Mouse (Mus musculus) heart, adult 2 months (tissue): Measurements from ENCODE around the gene Gldc. TPM values are rescaled to one million over a fixed set of nuclear protein-coding genes. Genes with fewer than 3 reads are reported as not detected.

ENCODE experiments used
- DNase-seq, 2 experiments: peaks; one replicate each; pipeline ENCODE4 v3.0.0; 2021
- H3K27ac ChIP-seq: fragments of 200-600 bp; 2 replicates; pipeline ENCODE4 v1.8.1; 2022
- H3K27me3 ChIP-seq: fragments of 200-500 bp; 2 replicates; pipeline ENCODE4 v1.6.1; 2012; ENCODE audit warnings: mild to moderate bottlenecking, low read length, inconsistent platforms, mixed read lengths; ENCODE audit not compliant: control insufficient read depth, insufficient read depth
- H3K36me3 ChIP-seq: fragments of 200-500 bp; 2 replicates; pipeline ENCODE4 v1.6.1; 2012; ENCODE audit warnings: low read length, inconsistent platforms; ENCODE audit not compliant: control insufficient read depth, insufficient read depth
- H3K4me1 ChIP-seq: fragments of 200-500 bp; 2 replicates; pipeline ENCODE4 v1.6.1; 2011; ENCODE audit warnings: low read length; ENCODE audit not compliant: control insufficient read depth, insufficient read depth
- H3K4me3 ChIP-seq: fragments of 200-600 bp; 2 replicates; pipeline ENCODE4 v1.8.1; 2022
- H3K79me2 ChIP-seq: fragments of 200-500 bp; replicated peaks from 2 replicates; pipeline ENCODE4 v1.6.1; 2012; ENCODE audit warnings: mild to moderate bottlenecking, inconsistent platforms, low read length, moderate library complexity, mixed read lengths; ENCODE audit not compliant: control insufficient read depth, insufficient read depth
- H3K9ac ChIP-seq: fragments of 200-500 bp; 2 replicates; pipeline ENCODE4 v1.6.1; 2012; ENCODE audit warnings: low read depth, mild to moderate bottlenecking, control low read depth, inconsistent platforms, low read length, mixed read lengths
- CTCF ChIP-seq: fragments of 200-600 bp; IDR thresholded peaks from 2 replicates; pipeline ENCODE4 v1.8.1; 2022; ENCODE audit warnings: antibody characterized with exemption, mild to moderate bottlenecking, moderate library complexity
- EP300 ChIP-seq: fragments of 200-500 bp; IDR thresholded peaks from 2 replicates; pipeline ENCODE4 v1.6.1; 2011; ENCODE audit warnings: low read depth, low read length, control low read depth; ENCODE audit not compliant: insufficient read depth
- POLR2A ChIP-seq: fragments of 200-500 bp; IDR thresholded peaks from 2 replicates; pipeline ENCODE4 v1.6.1; 2011; ENCODE audit warnings: mild to moderate bottlenecking, low read depth, low read length, control low read depth; ENCODE audit not compliant: insufficient read depth
- WGBS: fragments of 180-500 bp; shearing (Covaris S2); methylation state at CpG from one replicate; pipeline ENCODE4 v1.1.7; 2018; 5-methylcytosine and 5-hydroxymethylcytosine counted together
- intact Hi-C: fragments of 180-260 bp; cut with DNase I; formaldehyde crosslinking; loops from one replicate; pipeline ENCODE4 v1.15.1; 2025
- polyA plus RNA-seq: library from polyadenylated mRNA; depleted of rRNA; stranded (reverse); fragments of >200 nt; gene quantifications from 2 replicates; pipeline ENCODE4 v1.2.3, GENCODE M21; 2012
- total RNA-seq, 2 experiments: library from RNA; stranded (reverse); gene quantifications; 2 replicates each; pipeline ENCODE4 v1.2.3; 2021

Gldc gene
- total and polyA plus RNA-seq, 3 experiments = 0.14 to 0.30 (median 0.26) TPM

DNA sequence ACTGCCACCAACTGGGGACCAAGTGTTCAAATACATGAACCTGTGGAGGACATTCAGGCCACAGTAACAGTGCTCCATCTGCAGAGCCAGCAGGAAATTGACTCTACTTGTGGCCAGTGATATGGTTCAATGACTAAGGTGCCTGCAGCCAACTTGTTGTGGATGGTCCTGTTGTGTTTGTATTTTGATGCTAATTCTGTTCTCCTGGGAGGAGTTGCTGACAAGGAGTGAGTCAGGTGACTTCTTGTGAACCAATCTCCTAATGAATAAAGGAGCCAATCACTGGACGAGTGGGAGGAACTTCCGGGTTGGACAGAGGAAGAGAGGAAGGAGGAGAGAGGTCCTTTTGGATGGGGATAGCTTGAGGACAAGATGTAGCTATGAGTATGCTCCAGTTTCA, 10.3 kb upstream of the Gldc start:
- Histone ChIP-seq H3K79me2 (no peaks in the 10 kb centered on the region), H3K4me1 (no peaks in the 10 kb centered on the region), H3K36me3 (no peaks in the 10 kb centered on the region), H3K4me3 (no peak overlapping the region), H3K9ac (no peak overlapping the region), H3K27ac (no peak overlapping the region), H3K27me3 (no peaks in the 10 kb centered on the region)
- no peak for DNase-seq
- 77% methylated on average over 2 of the region's 2 CpGs for WGBS
- intact Hi-C loops = no loop called here
- TF ChIP-seq EP300 (no peak), CTCF (no peak), POLR2A (no peak)

DNA sequence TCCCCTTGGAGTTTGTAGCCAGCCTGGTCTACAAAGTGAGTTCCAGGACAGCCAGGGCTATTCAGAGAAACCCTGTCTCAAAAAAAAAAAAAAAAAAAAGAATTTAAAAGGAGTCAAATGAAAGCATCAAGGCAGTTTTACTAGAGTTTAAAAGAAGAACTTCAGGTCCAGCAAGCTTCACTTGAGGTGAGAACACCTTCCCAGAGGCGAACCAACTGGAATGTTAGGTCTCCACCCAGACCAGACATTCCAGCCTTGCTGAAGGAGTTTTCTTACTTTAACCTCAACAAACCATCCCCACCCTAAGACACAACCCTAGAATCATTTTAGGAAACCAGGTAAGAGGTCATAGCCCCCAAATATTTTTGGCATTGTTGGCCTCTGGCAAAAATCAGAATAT, 4.8 kb upstream of the Gldc start:
- TF ChIP-seq CTCF (no peak), POLR2A (no peak), EP300 (no peak)
- no peak overlapping the region for H3K4me3 ChIP-seq
- no peaks in the 10 kb centered on the region for H3K36me3 ChIP-seq
- intact Hi-C loops = no loop called here
- no peaks in the 10 kb centered on the region for H3K79me2 ChIP-seq
- H3K27me3 ChIP-seq = peaks cover 8% of the 10 kb centered on the region
- WGBS = 82% methylated on average over 1 of the region's 1 CpGs
- DNase-seq = no peak
- no peak overlapping the region for H3K9ac ChIP-seq
- no peak overlapping the region for H3K27ac ChIP-seq
- H3K4me1 ChIP-seq = no peaks in the 10 kb centered on the region

DNA sequence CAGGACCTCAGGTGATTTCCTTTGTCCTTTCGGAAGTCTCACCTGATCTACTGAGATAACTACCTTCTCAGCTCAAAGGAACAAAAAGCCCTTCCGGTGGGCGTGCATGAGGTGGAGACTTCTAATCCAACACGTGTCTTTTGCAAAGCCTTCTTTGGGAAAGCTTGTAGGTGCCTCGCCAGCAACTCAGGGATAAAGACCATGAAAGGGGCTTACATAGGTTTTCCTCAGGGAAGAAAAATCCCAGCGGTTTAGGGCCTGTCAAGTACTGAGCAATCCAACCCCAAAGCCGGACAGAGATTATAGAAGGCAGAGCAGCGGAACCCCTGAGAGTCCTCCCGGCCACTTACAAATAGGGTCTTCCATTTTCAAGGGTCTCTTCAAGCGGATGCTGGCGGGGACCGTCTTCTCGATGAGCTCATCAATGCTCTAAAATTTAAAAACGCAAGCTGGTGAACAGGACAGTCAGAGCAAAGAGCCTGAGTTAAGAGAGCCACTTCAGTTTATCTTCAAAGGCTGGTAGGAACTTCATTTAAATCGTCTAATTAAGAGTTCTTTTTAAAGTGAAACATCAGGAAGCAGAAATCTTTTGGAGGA, 1.1 kb downstream of the Gldc start:
- WGBS = 13% methylated on average over 15 of the region's 15 CpGs
- TF ChIP-seq EP300 = no peak
- no peak for TF ChIP-seq POLR2A
- TF ChIP-seq CTCF = no peak
- no peak for DNase-seq
- H3K9ac ChIP-seq = no peak overlapping the region
- intact Hi-C loops = no loop called here
- no peaks in the 10 kb centered on the region for H3K36me3 ChIP-seq
- H3K4me1 ChIP-seq = no peaks in the 10 kb centered on the region
- H3K27ac ChIP-seq = no peak overlapping the region
- peaks cover 15% of the 10 kb centered on the region for H3K27me3 ChIP-seq
- no peak overlapping the region for H3K4me3 ChIP-seq
- H3K79me2 ChIP-seq = no peaks in the 10 kb centered on the region

DNA sequence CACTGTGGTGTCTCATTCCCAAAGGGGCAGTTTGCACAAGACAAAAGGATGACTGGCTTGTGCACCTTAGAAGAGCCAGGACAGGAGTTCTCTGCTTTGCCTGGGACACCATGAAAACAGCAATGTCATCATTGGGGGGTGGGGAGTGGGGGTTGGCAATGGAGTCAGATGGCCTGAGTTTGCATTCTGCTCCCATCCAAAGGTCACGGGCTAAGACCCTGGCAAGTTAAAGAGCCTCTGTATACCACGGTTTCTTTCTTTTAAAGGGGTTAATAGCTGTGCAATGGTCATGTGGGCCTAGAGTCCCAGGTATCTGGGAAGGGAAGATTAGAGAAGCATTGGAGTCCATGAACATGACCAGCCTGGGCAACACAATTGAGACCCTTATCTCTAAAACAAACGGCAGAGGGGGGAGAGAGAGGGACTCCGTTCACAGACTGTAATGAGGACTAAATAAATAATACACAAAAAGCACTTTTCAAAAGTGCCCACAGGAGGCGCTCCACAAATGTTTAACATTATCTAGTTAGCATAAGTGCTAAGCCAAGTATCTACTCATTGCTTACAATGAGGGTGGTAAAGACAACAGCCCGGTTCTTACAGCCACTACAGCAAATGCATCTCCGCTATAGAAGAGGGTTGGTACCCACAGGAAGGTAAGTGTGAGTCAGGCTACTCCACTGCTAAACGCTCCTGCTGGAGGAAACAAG, 3.7 kb downstream of the Gldc start:
- Histone ChIP-seq H3K36me3 (no peaks in the 10 kb centered on the region), H3K4me1 (no peaks in the 10 kb centered on the region), H3K4me3 (no peak overlapping the region), H3K27ac (no peak overlapping the region), H3K79me2 (no peaks in the 10 kb centered on the region), H3K27me3 (peaks cover 13% of the 10 kb centered on the region), H3K9ac (no peak overlapping the region)
- intact Hi-C loops = no loop called here
- 70% methylated on average over 8 of the region's 8 CpGs for WGBS
- TF ChIP-seq CTCF (no peak), EP300 (no peak), POLR2A (no peak)
- no peak for DNase-seq

DNA sequence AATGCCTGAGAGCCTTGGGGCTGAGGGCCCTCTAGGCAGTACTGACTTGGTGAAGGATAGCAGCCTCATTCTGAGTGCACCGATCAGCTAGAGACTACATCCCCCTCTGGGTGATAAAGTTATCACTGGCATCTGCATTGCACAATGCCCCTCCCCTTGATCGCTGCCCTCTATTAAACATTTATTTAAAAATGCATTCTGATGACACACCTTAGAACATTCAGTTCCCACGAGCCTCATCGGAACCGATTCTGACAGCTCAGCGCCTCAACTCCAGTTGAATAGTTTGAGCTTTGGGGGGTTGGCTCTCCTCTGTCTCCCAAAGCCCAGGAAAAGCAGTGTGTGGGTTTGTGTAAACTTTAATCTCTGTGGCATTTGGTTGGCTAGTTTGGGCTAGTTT, 4.9 kb downstream of the Gldc start:
- TF ChIP-seq POLR2A (no peak), EP300 (no peak), CTCF (no peak)
- 81% methylated on average over 6 of the region's 6 CpGs for WGBS
- Histone ChIP-seq H3K36me3 (no peaks in the 10 kb centered on the region), H3K27me3 (peaks cover 10% of the 10 kb centered on the region), H3K27ac (no peak overlapping the region), H3K79me2 (no peaks in the 10 kb centered on the region), H3K9ac (no peak overlapping the region), H3K4me1 (no peaks in the 10 kb centered on the region), H3K4me3 (no peak overlapping the region)
- intact Hi-C loops = no loop called here
- no peak for DNase-seq

DNA sequence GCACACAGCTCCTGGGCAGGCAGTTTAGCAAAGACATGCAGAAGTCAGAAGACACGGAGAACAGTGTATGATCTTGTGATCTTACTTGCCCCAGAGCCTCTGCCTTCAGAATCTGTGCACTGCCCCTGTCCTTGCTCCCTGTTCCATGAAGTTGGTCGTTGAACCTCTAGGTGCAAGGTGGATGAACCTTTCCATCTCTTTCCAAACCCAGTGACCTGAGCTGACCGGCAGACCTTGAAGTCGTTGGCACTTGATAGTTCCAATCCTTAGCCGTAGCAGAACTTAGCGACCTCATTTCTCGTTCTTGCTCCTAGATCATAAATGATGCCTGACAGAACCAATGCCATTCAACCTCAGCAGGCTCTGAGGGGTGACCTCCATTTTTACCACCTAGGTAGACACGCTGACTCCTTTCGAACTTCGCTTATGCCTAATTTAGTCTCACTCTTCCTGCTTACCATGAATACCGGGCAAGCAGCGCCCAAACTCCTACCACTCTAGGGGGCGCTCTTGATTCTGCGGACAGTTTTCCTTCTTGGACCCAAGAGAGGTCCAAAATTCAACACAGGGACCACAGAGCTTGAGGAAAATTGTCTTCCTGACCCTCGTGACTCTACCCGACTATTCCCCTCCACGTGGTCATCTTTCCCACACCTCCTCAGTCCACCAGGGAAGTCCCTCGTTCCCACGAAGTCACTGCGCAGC, 8.3 kb downstream of the Gldc start:
- intact Hi-C loops = no loop called here
- Histone ChIP-seq H3K4me1 (no peaks in the 10 kb centered on the region), H3K9ac (no peak overlapping the region), H3K27me3 (no peaks in the 10 kb centered on the region), H3K36me3 (no peaks in the 10 kb centered on the region), H3K4me3 (no peak overlapping the region), H3K79me2 (no peaks in the 10 kb centered on the region), H3K27ac (no peak overlapping the region)
- TF ChIP-seq EP300 (no peak), CTCF (no peak), POLR2A (no peak)
- no peak for DNase-seq
- 83% methylated on average over 20 of the region's 20 CpGs for WGBS
